Mouse (Mus musculus) lung, postnatal 0 days (tissue): ENCODE measurements at regions not wholly inside any gene's neighbourhood (a gene's known extent, or its start where the extent isn't known, plus 50 kb on each side); places are given as distances from the start of the nearest gene placed in this dataset.

Source experiments
- CTCF ChIP-seq: IDR thresholded peaks from 2 replicates; pipeline ENCODE4 v1.5.1; 2016; ENCODE audit warnings: antibody characterized with exemption, mild to moderate bottlenecking
- EP300 ChIP-seq: IDR thresholded peaks from 2 replicates; pipeline ENCODE4 v1.6.1; 2016; ENCODE audit warnings: antibody characterized with exemption, mild to moderate bottlenecking, control low read depth

DNA sequence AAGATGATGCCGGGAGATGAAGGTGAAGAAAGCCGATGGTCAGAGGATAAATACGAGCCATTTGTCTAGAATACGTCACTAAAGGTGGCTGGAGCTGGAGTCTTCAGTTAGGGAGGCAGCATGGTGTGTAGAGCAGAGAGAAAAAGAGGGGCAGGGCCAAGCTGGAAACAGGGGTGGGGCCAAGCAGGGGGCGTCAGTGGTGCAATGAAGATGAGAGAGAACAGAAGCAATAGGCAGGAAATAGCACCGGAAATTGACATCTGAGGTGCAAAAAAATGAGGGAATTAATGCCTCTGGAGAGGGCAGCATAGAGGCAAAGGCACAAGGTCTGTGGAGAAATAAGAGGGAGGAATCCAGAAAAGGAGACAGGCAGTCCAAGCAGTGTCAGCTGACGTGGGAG is 165.4 kb downstream of the Zfp36l2 start:
- TF ChIP-seq CTCF: no peak
- TF ChIP-seq EP300: no peak
